Mouse (Mus musculus) cortical plate, adult 2 months (tissue): ENCODE results near the gene Xrcc2.

Experiments
- CTCF ChIP-seq: fragments of 200-500 bp; IDR thresholded peaks from 2 replicates; pipeline ENCODE4 v1.5.1; 2011; ENCODE audit warnings: mild to moderate bottlenecking, control low read depth, low read length; ENCODE audit not compliant: insufficient read depth; ENCODE audit errors: extremely low read depth
- POLR2A ChIP-seq: fragments of 200-500 bp; IDR thresholded peaks from 2 replicates; pipeline ENCODE4 v1.6.1; 2011; ENCODE audit warnings: mild to moderate bottlenecking, low read length, control low read depth; ENCODE audit not compliant: insufficient read depth; ENCODE audit errors: extremely low read depth

DNA sequence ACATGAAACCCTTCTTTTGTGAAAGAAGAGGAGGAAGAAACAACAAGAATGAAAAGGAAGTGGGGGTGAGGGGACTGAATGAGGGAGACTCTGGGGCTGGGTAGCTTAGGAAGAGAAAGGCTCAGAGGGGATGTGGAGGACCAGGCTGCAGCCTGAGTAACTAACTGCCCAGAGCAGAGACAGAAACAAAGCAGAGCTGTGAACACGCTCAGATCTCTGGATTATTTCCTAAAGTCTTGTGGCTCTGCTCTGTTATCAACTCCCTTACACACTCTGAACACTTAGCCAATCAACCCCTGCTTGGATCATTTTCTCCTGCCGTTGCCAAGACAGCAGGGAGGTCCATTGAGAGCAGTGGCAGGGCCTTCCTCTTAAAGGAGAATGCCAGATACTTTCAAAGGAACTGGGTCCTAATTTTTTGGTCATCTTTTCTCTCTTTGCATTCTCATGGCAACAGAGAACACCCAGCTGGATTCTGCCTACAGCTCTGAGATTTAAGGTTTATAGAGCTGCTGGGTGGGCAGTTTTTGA is 48.7 kb upstream of the Xrcc2 start:
- no peak for TF ChIP-seq CTCF
- no peak for TF ChIP-seq POLR2A
